Mouse (Mus musculus) intestine, embryonic 14.5 days (tissue): ENCODE results near the gene Naip6. TPM values are rescaled to one million over a fixed set of nuclear protein-coding genes. Genes with fewer than 3 reads are reported as not detected.
"Not testable (repeated sequence)": the region's sequence is repeated elsewhere in the genome, so short reads cannot be mapped to it uniquely, and the experiment has no call there.

Source experiments
- ATAC-seq: fragments of 200-750 bp; cut with Nextera tagmentation; replicated peaks from 2 replicates; pipeline ENCODE4 v1.8.0; 2017; ENCODE audit warnings: low read depth, moderate number of reproducible peaks, moderate TSS enrichment, moderate library complexity; ENCODE audit not compliant: low FRiP score, low TSS enrichment
- DNase-seq: peaks from one replicate; pipeline ENCODE4 v3.0.0-alpha.2; 2018; ENCODE audit warnings: low spot score
- H3K27ac ChIP-seq: fragments of 300-500 bp; sonication (generic); 2 replicates; pipeline ENCODE4 v1.5.1; 2014; ENCODE audit warnings: low read depth, mild to moderate bottlenecking, control low read depth
- H3K27me3 ChIP-seq: fragments of 300-500 bp; sonication (generic); replicated peaks from 2 replicates; pipeline ENCODE4 v1.6.1; 2014; ENCODE audit warnings: low read length, control low read depth; ENCODE audit not compliant: control insufficient read depth, insufficient read depth
- H3K36me3 ChIP-seq: fragments of 300-500 bp; sonication (generic); 2 replicates; pipeline ENCODE4 v1.6.1; 2014; ENCODE audit warnings: low read length, control low read depth; ENCODE audit not compliant: control insufficient read depth, insufficient read depth
- H3K4me1 ChIP-seq: fragments of 300-500 bp; sonication (generic); replicated peaks from 2 replicates; pipeline ENCODE4 v1.6.1; 2014; ENCODE audit warnings: low read length, control low read depth, mixed read lengths; ENCODE audit not compliant: control insufficient read depth, insufficient read depth
- H3K4me2 ChIP-seq: fragments of 300-500 bp; sonication (generic); 2 replicates; pipeline ENCODE4 v1.6.1; 2014; ENCODE audit warnings: low read length
- H3K4me3 ChIP-seq: fragments of 300-500 bp; sonication (generic); 2 replicates; pipeline ENCODE4 v1.5.1; 2014; ENCODE audit warnings: low read depth, low read length, control low read depth, mixed read lengths
- H3K9ac ChIP-seq: fragments of 300-500 bp; sonication (generic); 2 replicates; pipeline ENCODE4 v1.6.1; 2014; ENCODE audit warnings: mild to moderate bottlenecking, low read length
- H3K9me3 ChIP-seq: fragments of 300-500 bp; sonication (generic); 2 replicates; pipeline ENCODE4 v1.6.1; 2016; ENCODE audit warnings: low read length, control low read depth; ENCODE audit not compliant: control insufficient read depth
- WGBS: fragments of 180-500 bp; shearing (Covaris S2); extraction: QIAGEN DNeasy Blood & Tissue Kit; methylation state at CpG from one replicate; pipeline ENCODE4 v1.1.7; 2014; 5-methylcytosine and 5-hydroxymethylcytosine counted together
- polyA plus RNA-seq: library from polyadenylated mRNA; unstranded; fragments of >200 nt; fragmentation: Nextera tagmentation; extraction: Ambion mirVana; gene quantifications from 2 replicates; pipeline ENCODE4 v1.2.1, GENCODE M21; 2014

Naip6 gene
- polyA plus RNA-seq, 1 experiment from 2014 or later = 5.3 TPM

- no peak for ATAC-seq
- H3K9ac ChIP-seq = no peak overlapping the region
These were observed 32.9 kb downstream of the Naip6 start for GRCm38 (mm10) chr13:100284611-100285010.

GRCm38 (mm10) chr13:100271474-100272132 is 45.9 kb downstream of the Naip6 start:
- not testable (repeated sequence) for H3K4me1 ChIP-seq, ATAC-seq, H3K4me2 ChIP-seq, H3K27me3 ChIP-seq, H3K9ac ChIP-seq, H3K27ac ChIP-seq, H3K9me3 ChIP-seq, H3K4me3 ChIP-seq, H3K36me3 ChIP-seq, DNase-seq
- WGBS = no CpG with 5 or more reads among the region's 1 CpGs

More at GRCm38 (mm10) chr13:100284611-100285010, 32.9 kb downstream of the Naip6 start:
- no peak overlapping the region for H3K4me3 ChIP-seq
- H3K4me2 ChIP-seq = no peak overlapping the region
- WGBS = 73% methylated on average over 1 of the region's 1 CpGs
- no peak for DNase-seq
- no peaks in the 10 kb centered on the region for H3K4me1 ChIP-seq
- no peaks in the 10 kb centered on the region for H3K27me3 ChIP-seq
- no peaks in the 10 kb centered on the region for H3K9me3 ChIP-seq
- no peak overlapping the region for H3K27ac ChIP-seq
- no peaks in the 10 kb centered on the region for H3K36me3 ChIP-seq

GRCm38 (mm10) chr13:100256996-100257395 is 60.5 kb downstream of the Naip6 start:
- not testable (repeated sequence) for H3K4me3 ChIP-seq, H3K4me1 ChIP-seq, DNase-seq, H3K36me3 ChIP-seq, ATAC-seq, H3K27me3 ChIP-seq, H3K4me2 ChIP-seq, H3K9me3 ChIP-seq, H3K9ac ChIP-seq, H3K27ac ChIP-seq
- 47% methylated on average over 2 of the region's 2 CpGs for whole genome bisulfite sequencing

- not testable (repeated sequence) for H3K9me3 ChIP-seq, ATAC-seq
- 75% methylated on average over 5 of the region's 6 CpGs for WGBS
These were observed 61.5 kb downstream of the Naip6 start for GRCm38 (mm10) chr13:100255925-100256324.

GRCm38 (mm10) chr13:100251897-100252296 is 65.6 kb downstream of the Naip6 start:
- H3K27ac ChIP-seq, H3K9me3 ChIP-seq, H3K4me2 ChIP-seq, H3K9ac ChIP-seq, H3K27me3 ChIP-seq, ATAC-seq, H3K4me1 ChIP-seq, H3K4me3 ChIP-seq, H3K36me3 ChIP-seq, DNase-seq: not testable (repeated sequence)
- WGBS = 90% methylated on average over 2 of the region's 2 CpGs

More at GRCm38 (mm10) chr13:100255925-100256324, 61.5 kb downstream of the Naip6 start:
- not testable (repeated sequence) for H3K4me1 ChIP-seq, DNase-seq, H3K4me3 ChIP-seq, H3K27me3 ChIP-seq, H3K4me2 ChIP-seq, H3K27ac ChIP-seq, H3K36me3 ChIP-seq, H3K9ac ChIP-seq

- H3K36me3 ChIP-seq, H3K9me3 ChIP-seq, H3K4me1 ChIP-seq, H3K4me3 ChIP-seq, H3K9ac ChIP-seq, H3K27ac ChIP-seq, H3K4me2 ChIP-seq, H3K27me3 ChIP-seq, DNase-seq: not testable (repeated sequence)
- ATAC-seq = 0 out of 2 replicates have a peak, but pooled peaks have one; percentile 66
- 65% methylated on average over 5 of the region's 5 CpGs for WGBS
These were observed 70.5 kb downstream of the Naip6 start for GRCm38 (mm10) chr13:100246896-100247519.

GRCm38 (mm10) chr13:100246223-100246622 is 71.3 kb downstream of the Naip6 start, which contains the start of gene Naip5:
Gene Naip5 (minus strand): TSS chr13:100246323.
- not testable (repeated sequence) for H3K27ac ChIP-seq, ATAC-seq, DNase-seq, H3K9ac ChIP-seq, H3K4me2 ChIP-seq, H3K36me3 ChIP-seq, H3K27me3 ChIP-seq, H3K4me3 ChIP-seq, H3K9me3 ChIP-seq, H3K4me1 ChIP-seq
- WGBS = 76% methylated on average over 4 of the region's 4 CpGs

GRCm38 (mm10) chr13:100243702-100244101 is 73.8 kb downstream of the Naip6 start:
- no peak overlapping the region for H3K4me2 ChIP-seq
- no peaks in the 10 kb centered on the region for H3K27me3 ChIP-seq
- DNase-seq (no peak), ATAC-seq (no peak)
- H3K4me3 ChIP-seq = no peak overlapping the region
- H3K27ac ChIP-seq = no peak overlapping the region
- no peak overlapping the region for H3K9ac ChIP-seq
- no peaks in the 10 kb centered on the region for H3K9me3 ChIP-seq
- H3K36me3 ChIP-seq = no peaks in the 10 kb centered on the region
- no peaks in the 10 kb centered on the region for H3K4me1 ChIP-seq
